Mouse (Mus musculus): Measurements from ENCODE around the gene Zc3h14. TPM values are rescaled to one million over a fixed set of nuclear protein-coding genes. Genes with fewer than 3 reads are reported as not detected.

The Zc3h14 gene
- total and polyA plus RNA-seq, 3 experiments, result 89.2 to 173 (median 120) TPM

GRCm38 (mm10) chr12:98733776-98734175, 13.0 kb upstream of the Zc3h14 start:
- H3K27me3 ChIP-seq (replicated peaks), result peaks cover 35% of the 10 kb centered on the region
- in situ Hi-C loops (cut with MboI; ENCODE audit: low pct_ligation_motif_present, low pct_unique_long_range_greater_than_20kb, low sequenced_read_pairs) (loop anchor here (10.0 kb wide), 1 partner anchor 59 kb away; no protein-coding TSS in a partner anchor), dilution Hi-C loops (cut with MboI; ENCODE audit: extremely low pct_ligation_motif_present, extremely low pct_unique_long_range_greater_than_20kb, low sequenced_read_pairs) (no loop called here)
- H3K4me3 ChIP-seq (replicated peaks in 1 of 3; ENCODE audit: low read depth in 2 of 3, low read length in 2 of 3, poor library complexity in 1 of 3), result peak overlapping the region; percentile 70 to 75 (median 74)
- TF ChIP-seq TBP (conservative IDR thresholded peaks at IDR 0.05; ENCODE audit: low read depth, low read length) (0 out of 2 replicates have a peak, but pooled peaks have one; percentile 35), PAX5 (IDR thresholded peaks at IDR 0.05; ENCODE audit: low read length) (no peak)
- H3K4me2 ChIP-seq (ENCODE audit: insufficient read depth, low read depth, poor library complexity, severe bottlenecking), result peak overlapping the region; percentile 76
- H3K27ac ChIP-seq (ENCODE audit: insufficient read depth, low read depth), result no peak overlapping the region
- peaks cover 14 to 62% of the 10 kb centered on the region in 2 experiments for H3K4me1 ChIP-seq (ENCODE audit: control insufficient read depth in 1 of 2, insufficient read depth in 2 of 2)
- H3K9ac ChIP-seq (ENCODE audit: insufficient read depth, low read depth), result peak overlapping the region; percentile 69
- no peaks in the 10 kb centered on the region for H3K9me3 ChIP-seq (replicated peaks; ENCODE audit: low read length)
- 0 out of 2 replicates have a peak, but pooled peaks cover 5% of the 10 kb centered on the region for H3K79me2 ChIP-seq (replicated peaks; ENCODE audit: control insufficient read depth, extremely low read depth, insufficient read depth, poor library complexity, severe bottlenecking)
- DNase-seq (ENCODE audit: extremely low read depth), result peak; percentile 19
- peaks cover 2% of the 10 kb centered on the region in 2 experiments for H3K36me3 ChIP-seq (replicated peaks in 1 of 2; ENCODE audit: control insufficient read depth in 1 of 2, insufficient read depth in 1 of 2, low read length in 1 of 2)

- Histone ChIP-seq H3K9me3 (replicated peaks; ENCODE audit: low read length) (peaks cover 2% of the 10 kb centered on the region), H3K4me3 (replicated peaks in 1 of 3; ENCODE audit: low read depth in 2 of 3, low read length in 2 of 3, poor library complexity in 1 of 3) (peak overlapping the region; percentile 70 to 75 (median 74)), H3K79me2 (replicated peaks; ENCODE audit: control insufficient read depth, extremely low read depth, insufficient read depth, poor library complexity, severe bottlenecking) (0 out of 2 replicates have a peak, but pooled peaks cover 2% of the 10 kb centered on the region), H3K36me3 (replicated peaks in 1 of 2; ENCODE audit: control insufficient read depth in 1 of 2, insufficient read depth in 1 of 2, low read length in 1 of 2) (no peaks in the 10 kb centered on the region), H3K9ac (ENCODE audit: insufficient read depth, low read depth) (peak overlapping the region; percentile 69), H3K27ac (ENCODE audit: insufficient read depth, low read depth) (peak overlapping the region; percentile 25; the same call in 1 of the 2 replicates), H3K27me3 (replicated peaks) (peaks cover 39% of the 10 kb centered on the region), H3K4me1 (ENCODE audit: control insufficient read depth in 1 of 2, insufficient read depth in 2 of 2) (peaks cover 11 to 56% of the 10 kb centered on the region in 2 experiments), H3K4me2 (ENCODE audit: insufficient read depth, low read depth, poor library complexity, severe bottlenecking) (peak overlapping the region; percentile 76)
- peak; percentile 80 for DNase-seq (ENCODE audit: extremely low read depth)
- in situ Hi-C loops (cut with MboI; ENCODE audit: low pct_ligation_motif_present, low pct_unique_long_range_greater_than_20kb, low sequenced_read_pairs), result loop anchor here (10.0 kb wide), 1 partner anchor 60 kb away; no protein-coding TSS in a partner anchor
- dilution Hi-C loops (cut with MboI; ENCODE audit: extremely low pct_ligation_motif_present, extremely low pct_unique_long_range_greater_than_20kb, low sequenced_read_pairs), result no loop called here
- TF ChIP-seq JUN (IDR thresholded peaks at IDR 0.05; ENCODE audit: insufficient read depth, low read depth, low read length), result no peak
- TF ChIP-seq ZMIZ1 (IDR thresholded peaks at IDR 0.05; ENCODE audit: low read depth, low read length), result peak; percentile 76
- peak; percentile 63 for TF ChIP-seq BHLHE40 (IDR thresholded peaks at IDR 0.05; ENCODE audit: low read depth, low read length)
- TF ChIP-seq RAD21 (IDR thresholded peaks at IDR 0.05; ENCODE audit: low read depth, low read length), result no peak
- TF ChIP-seq ZC3H11A (IDR thresholded peaks at IDR 0.05; ENCODE audit: low read depth, low read length), result no peak
- peak; percentile 99 for TF ChIP-seq SIN3A (IDR thresholded peaks at IDR 0.05; ENCODE audit: low read length)
- TF ChIP-seq NELFE (IDR thresholded peaks at IDR 0.05; ENCODE audit: low read depth, low read length), result peak; percentile 88
- TF ChIP-seq CTCF (conservative IDR thresholded peaks at IDR 0.05 in 1 of 2, IDR thresholded peaks at IDR 0.05 in 1 of 2; ENCODE audit: low read depth in 2 of 2, low read length in 2 of 2), result 0 out of 4 replicates have a peak, but pooled peaks of 1 of the 2 experiments have one; percentile 1
- TF ChIP-seq EP300 (IDR thresholded peaks at IDR 0.05; ENCODE audit: low read length), result peak; percentile 47
- peak; percentile 94 for TF ChIP-seq HCFC1 (IDR thresholded peaks at IDR 0.05; ENCODE audit: low read depth, low read length)
- TF ChIP-seq KAT2A (IDR thresholded peaks at IDR 0.05; ENCODE audit: insufficient replicate concordance, low read length), result peak; percentile 83; the same call in 1 of the 2 replicates
- 0 out of 2 replicates have a peak, but pooled peaks have one; percentile 40 for TF ChIP-seq MAFK (IDR thresholded peaks at IDR 0.05; ENCODE audit: insufficient replicate concordance, low read length)
- no peak; the same call in 1 of the 2 replicates for TF ChIP-seq JUND (conservative IDR thresholded peaks at IDR 0.05; ENCODE audit: low read depth, low read length)
- peak; percentile 92 for TF ChIP-seq TCF12 (IDR thresholded peaks at IDR 0.05; ENCODE audit: low read depth, low read length)
- no peak for TF ChIP-seq USF2 (conservative IDR thresholded peaks at IDR 0.05; ENCODE audit: low read depth, low read length)
- TF ChIP-seq CHD1 (IDR thresholded peaks at IDR 0.05; ENCODE audit: low read depth, low read length), result peak; percentile 71
- peak; percentile 46 for TF ChIP-seq USF1 (IDR thresholded peaks at IDR 0.05; ENCODE audit: low read depth, low read length)
- peak; percentile 70 for TF ChIP-seq POLR2A (IDR thresholded peaks at IDR 0.05; ENCODE audit: low read depth, low read length)
- peak; percentile 94 for TF ChIP-seq MXI1 (IDR thresholded peaks at IDR 0.05; ENCODE audit: low read depth, low read length)
- TF ChIP-seq MEF2A (IDR thresholded peaks at IDR 0.05; ENCODE audit: borderline replicate concordance, low read depth, low read length), result peak; percentile 80
- 0 out of 2 replicates have a peak, but pooled peaks have one; percentile 56 for TF ChIP-seq TBP (conservative IDR thresholded peaks at IDR 0.05; ENCODE audit: low read depth, low read length)
- peak; percentile 12; the same call in 1 of the 2 replicates for TF ChIP-seq SMC3 (IDR thresholded peaks at IDR 0.05; ENCODE audit: low read depth, low read length)
- peak; percentile 80 for TF ChIP-seq MAX (IDR thresholded peaks at IDR 0.05; ENCODE audit: low read length)
- peak; percentile 76 for TF ChIP-seq CHD2 (IDR thresholded peaks at IDR 0.05; ENCODE audit: low read length)
- TF ChIP-seq ETS1 (conservative IDR thresholded peaks at IDR 0.05; ENCODE audit: low read depth, low read length), result peak; percentile 45
- peak; percentile 78; the same call in 1 of the 2 replicates for TF ChIP-seq RCOR1 (conservative IDR thresholded peaks at IDR 0.05; ENCODE audit: low read depth, low read length)
- no peak for TF ChIP-seq PAX5 (IDR thresholded peaks at IDR 0.05; ENCODE audit: low read length)
- TF ChIP-seq GABPA (IDR thresholded peaks at IDR 0.05; ENCODE audit: insufficient replicate concordance, low read depth, low read length), result no peak; the same call in 1 of the 2 replicates
- peak; percentile 82 for TF ChIP-seq UBTF (IDR thresholded peaks at IDR 0.05; ENCODE audit: low read depth, low read length)
- peak; percentile 78 for TF ChIP-seq ELF1 (IDR thresholded peaks at IDR 0.05; ENCODE audit: low read depth, low read length)
- peak; percentile 36 for TF ChIP-seq ZNF384 (IDR thresholded peaks at IDR 0.05; ENCODE audit: low read depth, low read length)
These were observed 12.4 kb upstream of the Zc3h14 start for GRCm38 (mm10) chr12:98734246-98734879.
